Mouse (Mus musculus): ENCODE measurements at regions not wholly inside any gene's neighbourhood (a gene's known extent, or its start where the extent isn't known, plus 50 kb on each side); places are given as distances from the start of the nearest gene placed in this dataset.

GRCm38 (mm10) chr6:143482272-143482671, 315.3 kb downstream of the Etnk1 start:
- no peak for DNase-seq (ENCODE audit: low spot score in 2 of 2)

GRCm38 (mm10) chr6:143482868-143483267, 315.8 kb downstream of the Etnk1 start:
- no peak for DNase-seq (ENCODE audit: low spot score in 2 of 2)

- no peak for DNase-seq (ENCODE audit: low spot score in 2 of 2)
Observed at GRCm38 (mm10) chr6:143484941-143485340, 317.9 kb downstream of the Etnk1 start.

- no peak for DNase-seq (ENCODE audit: low spot score in 2 of 2)
Observed at GRCm38 (mm10) chr6:143487003-143487402, 320.0 kb downstream of the Etnk1 start.

GRCm38 (mm10) chr6:143490019-143490418, 323.0 kb downstream of the Etnk1 start:
- DNase-seq (ENCODE audit: low spot score in 2 of 2), result no peak

- DNase-seq (ENCODE audit: low spot score in 2 of 2), result no peak
Observed at GRCm38 (mm10) chr6:143491380-143491779, 324.4 kb downstream of the Etnk1 start.

- no peak for DNase-seq (ENCODE audit: low spot score in 2 of 2)
Observed at GRCm38 (mm10) chr6:143493543-143493942, 326.5 kb downstream of the Etnk1 start.

- no peak for DNase-seq (ENCODE audit: low spot score in 2 of 2)
Observed at GRCm38 (mm10) chr6:143494341-143494740, 327.3 kb downstream of the Etnk1 start.

GRCm38 (mm10) chr6:143494886-143495285, 327.9 kb downstream of the Etnk1 start:
- DNase-seq (ENCODE audit: low spot score in 2 of 2), result no peak

- no peak for DNase-seq (ENCODE audit: low spot score in 2 of 2)
Observed at GRCm38 (mm10) chr6:143498764-143499163, 331.7 kb downstream of the Etnk1 start.

- no peak for DNase-seq (ENCODE audit: low spot score in 2 of 2)
Observed at GRCm38 (mm10) chr6:143499259-143500043, 332.4 kb downstream of the Etnk1 start.

GRCm38 (mm10) chr6:143502803-143503202, 335.8 kb downstream of the Etnk1 start:
- DNase-seq (ENCODE audit: low spot score in 2 of 2), result no peak

- DNase-seq (ENCODE audit: low spot score in 2 of 2), result no peak
Observed at GRCm38 (mm10) chr6:143503953-143504352, 336.9 kb downstream of the Etnk1 start.

- no peak for DNase-seq (ENCODE audit: low spot score in 2 of 2)
Observed at GRCm38 (mm10) chr6:143513459-143513858, 346.4 kb downstream of the Etnk1 start.

- DNase-seq (ENCODE audit: low spot score in 2 of 2), result no peak
Observed at GRCm38 (mm10) chr6:143515137-143515536, 348.1 kb downstream of the Etnk1 start.

- DNase-seq (ENCODE audit: low spot score in 2 of 2), result no peak
Observed at GRCm38 (mm10) chr6:143516746-143517145, 349.7 kb downstream of the Etnk1 start.

- no peak for DNase-seq (ENCODE audit: low spot score in 2 of 2)
Observed at GRCm38 (mm10) chr6:143518476-143518875, 351.5 kb downstream of the Etnk1 start.

GRCm38 (mm10) chr6:143519668-143520067, 352.6 kb downstream of the Etnk1 start:
- DNase-seq (ENCODE audit: low spot score in 2 of 2), result no peak

GRCm38 (mm10) chr6:143525092-143525491, 358.1 kb downstream of the Etnk1 start:
- no peak for DNase-seq (ENCODE audit: low spot score in 2 of 2)

GRCm38 (mm10) chr6:143528898-143529297, 361.9 kb downstream of the Etnk1 start:
- DNase-seq (ENCODE audit: low spot score in 2 of 2), result no peak

- no peak for DNase-seq (ENCODE audit: low spot score in 2 of 2)
Observed at GRCm38 (mm10) chr6:143530372-143531224, 363.6 kb downstream of the Etnk1 start.

GRCm38 (mm10) chr6:143531477-143531876, 364.5 kb downstream of the Etnk1 start:
- DNase-seq (ENCODE audit: low spot score in 2 of 2), result no peak
